Mouse (Mus musculus) neural tube, embryonic 13.5 days (tissue): ENCODE results near the gene Eif3c. TPM values are rescaled to one million over a fixed set of nuclear protein-coding genes. Genes with fewer than 3 reads are reported as not detected.

Experiments
- ATAC-seq: fragments of 200-750 bp; cut with Nextera tagmentation; 2 replicates; pipeline ENCODE4 v1.8.0; 2017; ENCODE audit warnings: low read depth, mild to moderate bottlenecking, moderate TSS enrichment, moderate library complexity
- H3K27ac ChIP-seq: fragments of 300-500 bp; sonication (generic); replicated peaks from 2 replicates; pipeline ENCODE4 v1.5.1; 2015; ENCODE audit warnings: moderate library complexity, mild to moderate bottlenecking, inconsistent platforms
- H3K27me3 ChIP-seq: fragments of 300-500 bp; sonication (generic); 2 replicates; pipeline ENCODE4 v1.6.1; 2015; ENCODE audit warnings: mild to moderate bottlenecking, inconsistent platforms
- H3K36me3 ChIP-seq: fragments of 300-500 bp; sonication (generic); 2 replicates; pipeline ENCODE4 v1.6.1; 2015; ENCODE audit warnings: mild to moderate bottlenecking, inconsistent platforms
- H3K4me1 ChIP-seq: fragments of 300-500 bp; sonication (generic); replicated peaks from 2 replicates; pipeline ENCODE4 v1.6.1; 2015; ENCODE audit warnings: inconsistent platforms
- H3K4me2 ChIP-seq: fragments of 300-500 bp; sonication (generic); 2 replicates; pipeline ENCODE4 v1.6.1; 2015; ENCODE audit warnings: inconsistent platforms, mild to moderate bottlenecking, moderate library complexity
- H3K4me3 ChIP-seq: fragments of 300-500 bp; sonication (generic); 2 replicates; pipeline ENCODE4 v1.5.1; 2015; ENCODE audit warnings: mild to moderate bottlenecking, inconsistent platforms
- H3K9ac ChIP-seq: fragments of 300-500 bp; sonication (generic); 2 replicates; pipeline ENCODE4 v1.6.1; 2015; ENCODE audit warnings: moderate library complexity, mild to moderate bottlenecking, inconsistent platforms
- H3K9me3 ChIP-seq: fragments of 300-500 bp; sonication (generic); 2 replicates; pipeline ENCODE4 v1.6.1; 2016; ENCODE audit warnings: inconsistent platforms
- WGBS: fragments of 180-500 bp; shearing (Covaris S2); methylation state at CpG from one replicate; pipeline ENCODE4 v1.1.7; 2015; 5-methylcytosine and 5-hydroxymethylcytosine counted together
- polyA plus RNA-seq: library from polyadenylated mRNA; unstranded; fragments of >200 nt; fragmentation: Nextera tagmentation; extraction: Ambion mirVana; gene quantifications from 2 replicates; pipeline ENCODE4 v1.2.1, GENCODE M21; 2015

Gene Eif3c
- 188 and 200 TPM in 2 replicates for polyA plus RNA-seq

- Histone ChIP-seq H3K9ac (peak within 1 kb of the TSS; percentile 91), H3K4me2 (peak within 1 kb of the TSS; percentile 87), H3K36me3 (peaks cover 35% of the 10 kb centered on the region), H3K27ac (peak within 1 kb of the TSS; percentile 79), H3K27me3 (no peaks in the 10 kb centered on the region), H3K4me1 (peaks cover 12% of the 10 kb centered on the region), H3K4me3 (peak within 1 kb of the TSS; percentile 98), H3K9me3 (no peaks in the 10 kb centered on the region)
- WGBS, result under 1% methylated on average over 46 of the region's 46 CpGs
- peak; percentile 98 for ATAC-seq
These were observed at the start of gene Eif3c for GRCm38 (mm10) chr7:126566094-126566765. TSS of gene Eif3c (minus strand) at chr7:126566411.

GRCm38 (mm10) chr7:126612736-126613135 is 46.5 kb upstream of the Eif3c start:
- 76% methylated on average over 3 of the region's 3 CpGs for WGBS
- no peak overlapping the region for H3K27ac ChIP-seq
- no peak overlapping the region for H3K9ac ChIP-seq
- no peak for ATAC-seq
- H3K4me1 ChIP-seq, result no peaks in the 10 kb centered on the region
- no peaks in the 10 kb centered on the region for H3K27me3 ChIP-seq
- H3K9me3 ChIP-seq, result no peaks in the 10 kb centered on the region
- no peak overlapping the region for H3K4me3 ChIP-seq
- no peak overlapping the region for H3K4me2 ChIP-seq
- H3K36me3 ChIP-seq, result no peaks in the 10 kb centered on the region

GRCm38 (mm10) chr7:126607796-126608195 is 41.6 kb upstream of the Eif3c start:
- WGBS, result 91% methylated on average over 5 of the region's 5 CpGs
- no peaks in the 10 kb centered on the region for H3K36me3 ChIP-seq
- H3K27ac ChIP-seq, result no peak overlapping the region
- H3K27me3 ChIP-seq, result no peaks in the 10 kb centered on the region
- H3K4me3 ChIP-seq, result no peak overlapping the region
- no peak overlapping the region for H3K9ac ChIP-seq
- ATAC-seq, result no peak
- H3K4me2 ChIP-seq, result no peak overlapping the region
- no peaks in the 10 kb centered on the region for H3K9me3 ChIP-seq
- no peaks in the 10 kb centered on the region for H3K4me1 ChIP-seq

GRCm38 (mm10) chr7:126607064-126607463 is 40.9 kb upstream of the Eif3c start:
- no peaks in the 10 kb centered on the region for H3K4me1 ChIP-seq
- ATAC-seq, result no peak
- H3K4me2 ChIP-seq, result no peak overlapping the region
- no peaks in the 10 kb centered on the region for H3K9me3 ChIP-seq
- no peak overlapping the region for H3K4me3 ChIP-seq
- H3K36me3 ChIP-seq, result no peaks in the 10 kb centered on the region
- WGBS, result 78% methylated on average over 3 of the region's 3 CpGs
- H3K27ac ChIP-seq, result no peak overlapping the region
- H3K27me3 ChIP-seq, result no peaks in the 10 kb centered on the region
- no peak overlapping the region for H3K9ac ChIP-seq

GRCm38 (mm10) chr7:126606611-126607010 is 40.4 kb upstream of the Eif3c start:
- no peaks in the 10 kb centered on the region for H3K36me3 ChIP-seq
- H3K27ac ChIP-seq, result no peak overlapping the region
- 77% methylated on average over 5 of the region's 5 CpGs for WGBS
- no peak overlapping the region for H3K9ac ChIP-seq
- H3K9me3 ChIP-seq, result no peaks in the 10 kb centered on the region
- no peaks in the 10 kb centered on the region for H3K27me3 ChIP-seq
- no peak for ATAC-seq
- no peaks in the 10 kb centered on the region for H3K4me1 ChIP-seq
- no peak overlapping the region for H3K4me3 ChIP-seq
- H3K4me2 ChIP-seq, result no peak overlapping the region

- H3K4me2 ChIP-seq, result no peak overlapping the region
- 87% methylated on average over 3 of the region's 3 CpGs for WGBS
- H3K36me3 ChIP-seq, result no peaks in the 10 kb centered on the region
- H3K9ac ChIP-seq, result no peak overlapping the region
- no peaks in the 10 kb centered on the region for H3K9me3 ChIP-seq
- H3K4me3 ChIP-seq, result no peak overlapping the region
- H3K27me3 ChIP-seq, result no peaks in the 10 kb centered on the region
- no peaks in the 10 kb centered on the region for H3K4me1 ChIP-seq
- H3K27ac ChIP-seq, result no peak overlapping the region
- no peak for ATAC-seq
These were observed 36.4 kb upstream of the Eif3c start for GRCm38 (mm10) chr7:126602650-126603049.

GRCm38 (mm10) chr7:126601896-126602295 is 35.7 kb upstream of the Eif3c start:
- H3K4me2 ChIP-seq, result no peak overlapping the region
- ATAC-seq, result no peak
- H3K27me3 ChIP-seq, result no peaks in the 10 kb centered on the region
- H3K4me3 ChIP-seq, result no peak overlapping the region
- no peaks in the 10 kb centered on the region for H3K4me1 ChIP-seq
- no peak overlapping the region for H3K9ac ChIP-seq
- H3K27ac ChIP-seq, result no peak overlapping the region
- H3K9me3 ChIP-seq, result no peaks in the 10 kb centered on the region
- WGBS, result 44% methylated on average over 5 of the region's 5 CpGs
- H3K36me3 ChIP-seq, result no peaks in the 10 kb centered on the region

GRCm38 (mm10) chr7:126598919-126599318 is 32.7 kb upstream of the Eif3c start:
- H3K4me1 ChIP-seq, result no peaks in the 10 kb centered on the region
- ATAC-seq, result no peak
- 80% methylated on average over 6 of the region's 6 CpGs for WGBS
- no peaks in the 10 kb centered on the region for H3K9me3 ChIP-seq
- no peak overlapping the region for H3K9ac ChIP-seq
- no peak overlapping the region for H3K4me2 ChIP-seq
- no peak overlapping the region for H3K27ac ChIP-seq
- no peaks in the 10 kb centered on the region for H3K27me3 ChIP-seq
- H3K4me3 ChIP-seq, result no peak overlapping the region
- no peaks in the 10 kb centered on the region for H3K36me3 ChIP-seq

- Histone ChIP-seq H3K4me1 (no peaks in the 10 kb centered on the region), H3K4me3 (no peak overlapping the region), H3K27me3 (0 out of 2 replicates have a peak, but pooled peaks cover 4% of the 10 kb centered on the region), H3K9me3 (no peaks in the 10 kb centered on the region), H3K36me3 (no peaks in the 10 kb centered on the region), H3K9ac (no peak overlapping the region), H3K4me2 (no peak overlapping the region), H3K27ac (no peak overlapping the region)
- no peak for ATAC-seq
- 74% methylated on average over 6 of the region's 6 CpGs for whole genome bisulfite sequencing
These were observed 30.2 kb upstream of the Eif3c start for GRCm38 (mm10) chr7:126596414-126596813.

- Histone ChIP-seq H3K27me3 (0 out of 2 replicates have a peak, but pooled peaks cover 5% of the 10 kb centered on the region), H3K4me2 (no peak overlapping the region), H3K9me3 (no peaks in the 10 kb centered on the region), H3K4me3 (no peak overlapping the region), H3K27ac (no peak overlapping the region), H3K4me1 (no peaks in the 10 kb centered on the region), H3K9ac (no peak overlapping the region), H3K36me3 (no peaks in the 10 kb centered on the region)
- ATAC-seq, result no peak
- 85% methylated on average over 5 of the region's 5 CpGs for WGBS
These were observed 29.7 kb upstream of the Eif3c start for GRCm38 (mm10) chr7:126595890-126596289.

- H3K27me3 ChIP-seq, result 0 out of 2 replicates have a peak, but pooled peaks cover 8% of the 10 kb centered on the region
- H3K36me3 ChIP-seq, result no peaks in the 10 kb centered on the region
- ATAC-seq, result no peak
- no peak within 1 kb of the TSS for H3K9ac ChIP-seq
- no peak within 1 kb of the TSS for H3K27ac ChIP-seq
- no peak within 1 kb of the TSS for H3K4me2 ChIP-seq
- WGBS, result 81% methylated on average over 11 of the region's 11 CpGs
- no peak within 1 kb of the TSS for H3K4me3 ChIP-seq
- H3K4me1 ChIP-seq, result no peaks in the 10 kb centered on the region
- H3K9me3 ChIP-seq, result no peaks in the 10 kb centered on the region
These were observed 28.8 kb upstream of the Eif3c start, which contains the start of gene Il27 for GRCm38 (mm10) chr7:126594862-126595561. TSS of gene Il27 (minus strand) at chr7:126594941.

- Histone ChIP-seq H3K9ac (0 out of 2 replicates have a peak overlapping the region, but pooled peaks have one; percentile 9), H3K27ac (no peak overlapping the region), H3K4me1 (peaks cover 12% of the 10 kb centered on the region), H3K27me3 (peaks cover 38% of the 10 kb centered on the region), H3K9me3 (no peaks in the 10 kb centered on the region), H3K4me2 (peak overlapping the region; percentile 34), H3K36me3 (no peaks in the 10 kb centered on the region), H3K4me3 (no peak overlapping the region)
- ATAC-seq, result no peak
- 6% methylated on average over 16 of the region's 16 CpGs for WGBS
These were observed 21.6 kb upstream of the Eif3c start for GRCm38 (mm10) chr7:126587779-126588178.
